Mouse (Mus musculus): ENCODE results near the gene Dppa1. TPM values are rescaled to one million over a fixed set of nuclear protein-coding genes. Genes with fewer than 3 reads are reported as not detected.

The Dppa1 gene
- polyA plus RNA-seq (2012; ENCODE audit: low replicate concordance) = not detected in 2 replicates

DNA sequence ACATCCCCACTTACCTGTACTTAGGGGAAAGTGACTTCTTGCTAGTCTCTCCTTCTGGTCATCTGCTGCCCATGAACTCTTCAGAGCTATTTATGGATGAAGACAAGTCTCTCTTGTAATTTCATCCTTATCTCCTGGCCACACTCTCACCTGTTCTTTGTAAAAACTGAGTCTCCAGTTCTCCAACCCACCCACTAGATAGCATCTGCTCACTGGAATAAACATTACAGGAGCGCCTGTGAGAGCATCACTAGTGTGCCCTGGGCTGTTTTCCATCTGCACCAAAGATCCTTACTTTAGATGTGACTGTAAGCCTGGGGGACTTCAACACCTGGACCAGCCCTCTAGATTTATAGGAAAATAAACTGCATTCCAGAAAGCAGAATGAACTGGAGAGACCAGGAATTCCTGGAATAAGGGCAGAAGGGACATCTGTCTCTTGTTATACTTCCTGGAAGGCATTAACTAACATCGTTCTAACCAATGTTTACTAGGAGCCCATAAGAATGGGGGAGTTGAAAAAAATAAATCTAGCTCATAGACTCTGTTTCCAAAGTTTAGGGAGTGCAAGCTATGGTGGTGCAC is at the start of gene Dppa1:
Gene Dppa1, minus strand, starts transcription at position 51 of the 585 bp plus-strand sequence.

DNA sequence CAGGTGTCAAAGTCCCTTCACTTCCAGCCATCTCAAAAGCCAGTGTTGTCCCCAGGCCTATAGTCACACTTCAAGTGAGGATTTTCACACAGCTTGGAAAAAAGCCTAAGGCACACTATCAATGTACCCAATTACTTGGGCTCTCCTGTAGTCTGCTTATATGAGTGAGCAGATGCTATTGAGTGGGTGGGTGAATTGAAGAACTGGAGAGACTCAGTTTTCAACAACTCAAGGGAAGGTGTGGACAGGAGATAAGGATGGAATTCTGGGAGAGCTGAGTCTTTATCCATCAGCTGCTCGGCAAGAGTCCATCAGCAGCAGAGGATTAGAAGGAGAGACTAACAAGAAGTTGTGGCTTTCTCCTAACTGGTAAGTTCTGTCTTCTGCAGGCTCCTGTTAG is 57.7 kb downstream of the Dppa1 start, which contains the start of gene BC053393:
Gene BC053393, plus strand, starts transcription at position 210 of the 400 bp plus-strand sequence.

Other genes starting within 250 kb of the Dppa1 start
- gene Itk, start 239.7 kb downstream of the Dppa1 start, polyA plus RNA-seq (2012; ENCODE audit: low replicate concordance) = 0.25 and 2.1 TPM in 2 replicates
- 0.26 TPM in 1 of 2 replicates, not detected in the other for gene Fam71b, start 232.7 kb downstream of the Dppa1 start, polyA plus RNA-seq (2012; ENCODE audit: low replicate concordance)
- 134 and 269 TPM in 2 replicates for gene Med7, start 192.3 kb downstream of the Dppa1 start, polyA plus RNA-seq (2012; ENCODE audit: low replicate concordance)
- 0.11 TPM in 2 replicates for gene Havcr2, start 174.3 kb downstream of the Dppa1 start, polyA plus RNA-seq (2012; ENCODE audit: low replicate concordance)
- gene Gm12169, start 105.0 kb downstream of the Dppa1 start, polyA plus RNA-seq (2012; ENCODE audit: low replicate concordance) = not detected in 2 replicates
- gene BC053393, start 57.7 kb downstream of the Dppa1 start, polyA plus RNA-seq (2012; ENCODE audit: low replicate concordance) = not detected in 2 replicates
- gene Timd2, start 77.8 kb upstream of the Dppa1 start, polyA plus RNA-seq (2012; ENCODE audit: low replicate concordance) = not detected in 2 replicates
- 1.0 and 1.8 TPM in 2 replicates for gene Havcr1, start 105.8 kb upstream of the Dppa1 start, polyA plus RNA-seq (2012; ENCODE audit: low replicate concordance)
- 0.20 and 0.47 TPM in 2 replicates for gene Timd4, start 181.5 kb upstream of the Dppa1 start, polyA plus RNA-seq (2012; ENCODE audit: low replicate concordance)